Mouse (Mus musculus): ENCODE data around the gene Dpf3.

DNA sequence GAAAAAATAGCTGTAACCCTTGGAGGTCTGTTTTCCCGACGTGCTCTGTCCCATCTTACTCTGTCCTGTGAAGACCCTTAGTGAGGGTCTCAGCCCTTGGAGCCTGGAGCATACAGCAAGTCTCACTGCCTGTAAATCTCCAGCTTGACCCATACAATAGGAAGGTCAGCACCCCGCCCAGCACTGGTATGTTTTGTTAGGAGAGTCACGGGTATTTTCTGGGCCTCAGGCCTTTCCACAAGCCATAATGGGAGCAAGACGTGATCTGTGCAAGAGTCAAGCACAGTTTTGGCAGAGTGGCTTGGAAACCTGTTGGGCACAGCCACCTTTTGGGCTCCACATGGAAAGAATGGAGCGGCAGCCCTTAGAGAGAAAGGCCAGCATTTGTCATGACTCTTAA lies 40.3 kb upstream of the Dpf3 start:
- TF ChIP-seq POLR2A (IDR thresholded peaks at IDR 0.05; ENCODE audit: extremely low read depth, insufficient read depth, low read length) (no peak), CTCF (IDR thresholded peaks at IDR 0.05; ENCODE audit: extremely low read depth, insufficient read depth, low read length) (no peak)
